Mouse (Mus musculus) R1 (cell line): ENCODE data around the gene Git2.

Experiments
- DNase-seq: peaks from one replicate; pipeline ENCODE4 v3.0.0-alpha.2; 2018; ENCODE audit warnings: low read depth, low spot score

Gene Git2

DNA sequence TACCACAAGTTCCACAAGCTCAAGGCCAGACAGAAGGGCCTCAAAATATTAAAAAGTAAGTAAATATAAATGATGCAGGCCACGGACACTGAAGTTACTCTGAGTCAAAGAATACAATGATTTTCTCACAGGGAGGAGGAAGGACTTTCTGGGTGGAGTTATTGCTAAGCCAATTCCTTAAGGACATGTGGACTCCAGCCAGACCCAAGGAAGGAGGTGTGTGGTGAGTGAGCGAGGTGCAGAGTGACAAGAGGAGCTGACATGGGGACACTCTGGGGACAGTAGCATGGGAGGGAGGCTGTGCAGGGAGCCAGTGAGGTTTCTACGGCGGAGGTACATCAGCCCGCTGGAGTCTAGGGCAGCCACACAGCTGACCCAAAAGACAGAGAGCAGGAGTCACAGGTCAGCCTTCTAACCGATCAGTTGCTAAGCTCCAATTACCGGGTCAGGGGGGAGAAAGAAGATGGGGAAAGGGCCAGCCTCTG lies 88.5 kb downstream of the Git2 start:
- DNase-seq, result no peak

DNA sequence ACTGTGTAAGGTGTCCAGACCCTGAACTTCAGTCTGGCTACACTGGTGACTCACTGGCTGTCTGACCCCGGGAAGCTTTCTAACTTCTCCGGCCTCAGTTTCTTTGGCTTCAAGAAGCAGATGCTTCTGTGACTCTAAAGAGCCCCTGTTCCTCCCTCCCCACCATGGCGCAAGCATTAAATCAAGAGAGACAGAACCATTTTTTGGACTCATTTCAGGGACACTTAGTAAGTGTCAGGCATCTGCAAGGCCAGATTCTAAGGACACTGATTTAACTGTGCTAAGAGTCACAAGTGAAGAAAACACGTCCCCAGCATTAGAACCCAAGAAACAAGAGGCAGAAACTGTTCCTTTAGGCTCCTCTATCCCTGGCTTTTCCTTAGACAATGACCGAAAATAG lies 89.3 kb downstream of the Git2 start:
- DNase-seq, result no peak

DNA sequence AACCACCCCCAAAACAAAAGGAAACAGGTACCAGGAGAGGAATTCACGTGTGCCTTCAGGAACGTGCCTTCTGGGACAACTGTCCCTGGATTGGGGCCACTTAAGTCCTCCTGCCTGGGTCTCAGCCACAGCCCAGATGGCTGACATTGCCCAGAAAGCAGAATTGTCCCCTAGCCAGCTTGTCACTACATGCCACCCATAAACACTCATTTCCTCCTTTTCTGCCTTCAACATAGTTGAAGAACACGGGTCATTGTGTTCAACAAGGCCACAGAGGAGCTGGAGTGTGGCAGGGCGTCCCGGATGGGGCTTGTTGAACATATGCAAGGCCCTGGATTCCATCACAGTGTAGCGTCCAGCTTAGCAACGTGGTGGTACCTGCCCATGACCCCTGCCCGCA lies 93.6 kb downstream of the Git2 start:
- DNase-seq, result no peak

- DNase-seq, result no peak
These were observed 94.5 kb downstream of the Git2 start for GRCm38 (mm10) chr5:114680676-114681285.

DNA sequence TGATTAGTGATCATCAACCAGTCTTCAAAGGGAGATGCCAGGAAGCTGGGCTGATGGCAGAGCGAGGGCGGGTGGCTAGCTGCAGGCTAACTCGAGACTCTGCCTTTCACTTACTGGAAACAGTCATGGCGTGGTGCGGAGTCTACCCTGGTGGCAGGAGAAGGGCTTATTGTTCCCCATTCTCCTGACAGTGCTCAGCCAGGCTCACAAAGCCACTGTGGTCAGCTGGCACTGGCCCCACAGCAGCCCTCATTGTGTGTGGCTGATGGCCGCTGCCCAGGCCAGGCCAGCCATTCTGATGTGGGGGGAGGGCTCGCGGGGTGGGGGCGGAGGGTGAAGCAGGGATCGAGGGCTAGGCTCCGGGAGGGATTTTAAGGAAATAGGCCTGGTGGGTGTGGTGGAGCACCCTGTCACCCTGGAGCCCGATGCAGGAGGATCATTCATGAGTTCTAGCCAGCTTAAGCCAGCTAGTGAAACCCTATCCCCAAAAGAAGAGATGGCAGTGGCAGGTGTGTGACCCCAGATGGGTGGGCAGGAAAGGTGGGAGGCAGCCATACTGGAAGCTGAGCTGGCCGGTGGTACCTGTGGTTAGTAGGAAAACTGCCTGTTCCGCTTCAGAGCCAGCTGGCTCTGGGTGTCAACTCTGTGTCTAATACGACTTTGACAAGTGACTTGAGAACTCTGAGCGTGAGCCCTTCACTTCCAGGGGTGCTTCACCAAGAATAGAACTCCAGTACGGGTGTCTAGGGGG lies 95.3 kb downstream of the Git2 start:
- no peak for DNase-seq
